Mouse (Mus musculus) ovary, postnatal 36 days (tissue): Measurements from ENCODE around the gene Ntn1.

Source experiments
- DNase-seq: peaks from one replicate; pipeline ENCODE4 v3.0.0; 2022; ENCODE audit warnings: low spot score, mixed read lengths

Gene Ntn1

DNA sequence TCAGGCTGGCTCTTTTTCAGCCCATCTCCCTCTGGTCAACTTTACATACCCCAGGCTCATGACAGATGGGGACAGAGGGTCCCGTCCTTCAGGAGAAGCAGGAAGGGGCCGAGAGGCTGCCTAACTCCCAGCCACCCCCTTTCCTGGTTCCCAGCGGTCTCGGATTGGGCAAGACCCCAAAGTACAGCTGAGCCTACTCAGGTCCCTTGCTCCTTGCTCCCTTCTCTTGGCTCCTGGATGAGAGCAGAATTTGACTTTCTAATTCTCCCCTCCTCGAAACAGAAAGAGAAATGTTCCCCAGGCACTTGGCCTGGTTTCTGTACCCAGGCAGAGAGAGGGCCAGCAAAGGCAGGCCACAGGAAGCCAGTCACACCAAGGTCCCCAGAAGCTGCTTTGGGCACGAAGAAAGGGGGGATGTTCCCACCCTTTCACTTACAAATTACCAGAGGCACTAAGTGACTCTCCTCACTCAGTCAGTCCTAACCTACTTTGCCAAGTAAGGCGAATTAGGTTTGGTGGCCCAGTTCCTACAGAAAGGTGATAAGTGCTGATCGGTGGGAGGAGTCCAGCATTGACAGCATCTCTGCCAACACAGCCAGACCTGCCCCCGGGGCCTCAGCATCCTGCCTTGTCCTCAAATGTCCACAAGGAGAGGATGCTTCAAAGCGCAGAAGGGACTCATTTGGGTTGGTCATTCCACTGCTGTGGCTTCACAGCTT lies 70.1 kb downstream of the Ntn1 start:
- no peak for DNase-seq

DNA sequence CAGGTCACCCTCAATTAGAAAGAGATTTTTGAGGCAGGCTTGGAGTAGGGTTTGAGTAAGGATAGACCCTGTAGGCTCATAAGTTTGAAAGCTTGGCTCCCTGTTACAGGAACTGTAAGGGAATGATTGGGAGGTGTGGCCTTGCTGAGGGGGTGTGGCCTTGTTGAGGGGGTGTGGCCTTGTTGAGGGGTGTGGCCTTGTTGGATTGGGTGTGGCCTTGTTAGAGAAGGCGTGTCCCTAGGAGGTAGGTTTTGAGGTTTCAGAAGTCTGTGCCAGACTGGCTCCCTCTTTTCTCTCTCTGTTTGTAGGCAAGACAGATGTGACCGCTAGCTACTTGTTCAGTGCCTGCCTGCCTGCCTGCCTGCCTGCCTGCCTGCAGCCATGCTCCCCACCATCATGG lies 75.8 kb downstream of the Ntn1 start:
- no peak for DNase-seq

DNA sequence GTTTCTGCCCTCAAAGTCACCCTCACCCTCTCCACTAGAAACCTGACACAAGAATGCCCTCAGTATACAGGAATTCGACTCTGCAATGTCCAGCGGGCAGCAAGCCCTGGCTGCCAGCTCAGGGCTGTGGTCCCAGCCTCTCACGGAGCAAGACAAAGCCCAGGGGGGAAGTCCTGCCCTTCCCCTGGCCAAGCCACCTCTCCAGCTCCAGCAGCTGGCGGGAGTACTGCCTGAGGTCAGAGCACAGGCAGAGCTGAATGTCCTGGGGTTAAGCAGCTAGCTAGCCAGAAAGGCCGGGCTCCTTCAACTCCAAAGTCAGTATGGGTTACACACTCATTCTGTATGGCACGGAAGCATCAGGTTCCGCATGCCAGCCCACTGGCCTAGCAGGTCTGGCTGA lies 79.2 kb downstream of the Ntn1 start:
- no peak for DNase-seq

DNA sequence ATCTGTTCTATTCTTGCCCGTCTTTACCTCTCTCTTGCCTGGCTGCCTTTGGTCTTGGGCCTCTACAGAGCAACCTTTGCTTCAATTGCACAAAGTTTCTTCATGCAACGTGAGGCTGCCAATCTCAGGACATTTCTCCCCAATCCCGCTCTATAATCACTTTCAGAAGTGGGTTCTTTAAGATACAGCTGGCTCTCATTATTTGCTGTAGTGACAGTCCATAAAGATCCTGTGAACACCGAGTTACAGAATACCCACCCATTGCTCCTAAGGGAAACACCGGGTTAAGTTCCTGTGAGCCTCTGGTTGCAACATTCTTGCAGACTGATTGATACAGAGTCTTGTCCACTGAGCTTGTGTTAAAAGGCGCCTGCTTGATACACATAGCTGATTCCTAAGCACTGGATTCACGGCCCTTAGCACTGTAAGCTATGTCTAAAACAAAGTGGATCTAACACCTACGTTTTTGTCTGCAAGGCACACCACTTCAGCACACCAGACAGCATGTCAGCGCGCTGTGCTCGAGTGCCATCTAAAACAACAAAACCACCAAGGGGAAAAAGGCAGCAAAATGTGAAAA lies 85.0 kb downstream of the Ntn1 start:
- DNase-seq: no peak

DNA sequence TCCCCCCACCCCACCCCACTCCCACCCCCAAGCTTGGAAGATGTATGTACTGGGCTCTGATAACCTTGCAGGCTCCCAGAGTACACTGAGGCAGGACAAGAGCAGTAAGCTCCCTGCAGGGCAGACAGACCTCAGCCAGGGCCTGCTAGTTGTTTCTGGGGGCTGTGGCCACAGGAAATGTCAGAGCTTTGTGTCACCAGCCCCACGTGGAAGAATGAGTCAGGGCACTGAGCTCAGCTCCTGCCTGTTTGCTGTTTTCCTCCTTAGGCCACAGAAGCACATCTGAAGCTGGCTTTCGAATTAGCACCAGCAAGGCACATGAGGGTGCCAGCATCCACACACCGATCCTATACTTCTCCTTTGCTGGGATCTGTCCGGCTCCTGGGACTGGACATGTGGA lies 86.8 kb downstream of the Ntn1 start:
- no peak for DNase-seq

DNA sequence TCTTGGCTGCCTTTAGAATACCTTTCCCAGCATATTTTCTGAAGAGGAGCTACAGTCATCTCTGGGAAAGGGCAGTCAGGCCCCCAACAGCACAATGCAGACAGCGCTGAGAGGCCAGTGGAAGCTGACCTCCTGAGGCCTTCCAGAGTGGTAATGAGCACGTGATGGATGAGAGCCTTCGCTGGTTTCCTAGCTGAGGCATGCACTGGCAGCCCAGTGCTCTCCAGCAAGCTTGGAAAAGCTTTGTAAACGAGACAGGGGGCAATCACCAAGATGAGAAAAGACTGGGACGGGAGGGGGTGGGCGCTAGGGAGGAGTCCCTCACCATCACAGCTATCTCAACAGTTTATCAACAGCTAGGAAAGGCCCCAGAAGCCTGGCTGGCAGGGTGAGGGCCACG lies 87.6 kb downstream of the Ntn1 start:
- DNase-seq: no peak

DNA sequence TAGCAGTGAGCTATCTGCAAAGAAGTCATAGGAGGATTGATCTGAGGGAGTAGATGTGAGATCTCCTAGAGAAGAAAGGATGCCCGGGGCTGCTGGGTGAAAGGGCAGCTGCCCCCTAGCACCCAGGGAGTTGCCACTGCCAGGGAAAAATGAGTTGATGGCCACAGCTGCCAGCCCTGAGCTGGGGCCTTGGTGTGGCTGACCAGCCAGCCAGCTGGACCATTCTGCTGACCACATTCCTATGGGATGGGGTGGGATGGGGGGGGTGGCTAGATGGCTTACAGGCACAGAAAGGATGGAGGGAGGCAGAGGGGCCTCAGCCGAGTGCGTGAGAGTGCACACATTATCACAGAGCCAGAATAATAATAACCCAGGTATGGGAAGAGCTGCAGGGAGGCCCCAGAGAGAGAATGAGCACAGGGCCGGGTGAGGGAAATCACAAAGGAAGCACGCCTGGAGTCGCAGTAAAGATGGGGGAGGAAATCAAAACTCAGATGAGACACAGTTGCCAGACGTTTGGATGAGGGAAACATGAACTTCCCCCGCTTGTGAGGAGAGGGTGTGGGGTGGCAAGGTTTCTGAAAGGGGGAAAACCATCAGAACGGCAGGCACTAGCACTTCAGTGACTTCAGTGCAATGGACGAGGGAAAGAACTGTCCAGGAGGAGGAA lies 91.6 kb downstream of the Ntn1 start:
- no peak for DNase-seq

DNA sequence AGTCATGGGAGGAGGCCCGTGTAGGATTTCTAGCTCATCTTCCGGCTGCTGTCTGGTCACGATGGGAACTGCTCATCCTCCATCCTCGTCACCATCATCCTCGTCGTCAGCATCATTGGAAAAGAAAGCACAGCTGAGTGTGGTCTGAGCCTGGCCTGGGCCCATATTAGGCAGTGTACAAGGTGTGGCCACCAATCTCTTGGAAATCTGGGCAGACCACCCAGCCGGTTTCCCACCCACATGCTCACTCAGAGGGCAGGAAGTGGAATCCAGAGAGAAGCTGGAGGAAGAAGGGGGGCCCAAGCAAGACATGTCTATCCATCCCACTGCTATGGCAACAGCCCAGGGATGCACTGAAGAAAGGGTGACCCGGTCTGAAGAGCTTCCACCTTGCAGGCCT lies 94.6 kb downstream of the Ntn1 start:
- no peak for DNase-seq

DNA sequence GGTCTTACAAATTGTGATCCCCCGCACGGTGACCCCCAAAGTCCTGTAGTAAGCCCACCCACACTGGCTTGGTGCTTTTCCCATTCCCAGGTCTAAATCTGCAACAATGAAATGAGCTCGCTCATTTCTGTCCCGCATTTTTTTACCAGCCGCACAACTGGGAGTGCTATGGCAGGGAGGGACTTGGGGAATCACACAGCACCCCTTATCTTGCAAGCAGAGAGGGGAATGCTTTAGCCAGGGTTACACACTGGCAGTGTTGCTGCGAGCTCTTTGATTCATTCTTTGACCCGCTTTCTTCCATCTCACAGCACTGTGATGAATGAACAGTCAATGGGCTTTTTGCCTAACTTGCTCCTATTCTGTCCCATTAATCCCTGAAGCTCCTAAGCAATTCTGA lies 98.3 kb downstream of the Ntn1 start:
- DNase-seq: no peak

DNA sequence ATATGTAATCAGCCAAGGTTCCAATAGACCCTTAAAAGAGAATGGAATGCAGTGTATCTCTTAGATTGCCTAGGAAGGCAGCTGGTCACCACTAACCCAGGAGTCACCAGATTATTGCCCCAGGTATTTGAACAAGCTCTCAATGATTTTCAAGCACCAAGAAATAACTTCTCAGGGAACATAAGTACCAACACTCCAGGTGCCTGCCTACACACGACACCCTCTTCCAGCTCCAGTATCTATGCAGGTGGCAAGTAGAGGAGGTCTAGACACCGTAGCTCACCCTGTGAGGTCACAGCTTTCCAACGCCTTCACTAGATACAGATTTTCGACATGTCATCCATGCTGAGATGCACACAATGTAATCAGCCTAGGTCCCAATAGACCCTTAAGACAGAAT lies 99.0 kb downstream of the Ntn1 start:
- DNase-seq: no peak

DNA sequence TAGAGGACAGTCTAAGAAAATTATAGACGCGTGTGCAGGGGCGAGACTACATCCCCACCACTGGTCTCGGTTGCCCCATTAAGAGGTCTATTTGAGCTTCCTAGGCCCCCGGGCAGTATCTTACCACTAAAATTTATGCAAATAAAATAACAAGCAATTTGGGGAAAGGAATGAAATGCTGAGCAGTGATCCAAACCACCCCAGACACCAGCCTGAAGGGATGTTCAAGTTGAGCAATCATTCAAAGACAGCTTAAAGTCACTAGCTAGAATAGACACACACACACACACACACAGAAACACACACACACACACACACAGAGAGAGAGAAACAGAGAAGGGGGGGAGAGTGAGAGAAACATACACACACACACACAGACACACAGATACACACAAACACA lies 105.1 kb downstream of the Ntn1 start:
- no peak for DNase-seq

DNA sequence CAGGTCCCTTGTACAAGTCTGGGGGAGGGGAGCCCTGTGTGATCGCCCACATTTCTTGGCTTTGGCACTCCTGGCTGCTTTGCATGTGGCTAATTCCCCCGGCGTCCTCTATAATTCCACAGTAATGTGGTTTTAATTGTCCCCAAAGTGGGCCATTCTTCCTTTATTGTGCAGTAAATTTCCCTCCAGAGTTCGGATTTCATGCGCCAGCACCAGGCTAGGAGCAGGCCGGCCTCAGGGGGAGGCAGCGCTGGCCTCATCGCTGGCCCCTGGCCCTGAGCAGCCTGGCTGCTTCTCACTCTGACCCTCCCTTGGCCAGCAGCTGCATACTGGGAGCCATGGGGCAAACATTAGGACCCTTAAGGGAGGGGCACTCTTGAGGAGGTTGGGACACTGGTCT lies 110.0 kb downstream of the Ntn1 start:
- DNase-seq: no peak

DNA sequence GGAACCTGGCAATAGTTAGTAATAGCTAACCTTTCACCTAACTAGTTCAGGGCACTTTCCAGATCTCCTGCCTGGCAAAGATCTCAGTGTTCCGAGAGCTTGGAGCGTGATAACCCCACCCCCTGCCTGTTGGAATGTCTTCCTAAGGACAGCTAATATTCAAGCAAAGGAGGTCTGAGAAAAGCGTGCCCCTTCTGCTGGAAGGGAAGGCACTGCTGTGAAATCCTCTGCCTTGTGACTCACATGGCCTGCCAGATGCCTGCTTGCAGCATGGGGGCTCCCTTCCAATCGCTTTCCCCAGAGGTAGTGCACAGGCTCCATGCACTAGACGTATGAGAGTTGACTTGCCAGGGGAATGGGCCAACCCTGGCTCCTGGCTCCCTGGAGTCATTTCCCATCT lies 113.3 kb downstream of the Ntn1 start:
- DNase-seq: no peak

DNA sequence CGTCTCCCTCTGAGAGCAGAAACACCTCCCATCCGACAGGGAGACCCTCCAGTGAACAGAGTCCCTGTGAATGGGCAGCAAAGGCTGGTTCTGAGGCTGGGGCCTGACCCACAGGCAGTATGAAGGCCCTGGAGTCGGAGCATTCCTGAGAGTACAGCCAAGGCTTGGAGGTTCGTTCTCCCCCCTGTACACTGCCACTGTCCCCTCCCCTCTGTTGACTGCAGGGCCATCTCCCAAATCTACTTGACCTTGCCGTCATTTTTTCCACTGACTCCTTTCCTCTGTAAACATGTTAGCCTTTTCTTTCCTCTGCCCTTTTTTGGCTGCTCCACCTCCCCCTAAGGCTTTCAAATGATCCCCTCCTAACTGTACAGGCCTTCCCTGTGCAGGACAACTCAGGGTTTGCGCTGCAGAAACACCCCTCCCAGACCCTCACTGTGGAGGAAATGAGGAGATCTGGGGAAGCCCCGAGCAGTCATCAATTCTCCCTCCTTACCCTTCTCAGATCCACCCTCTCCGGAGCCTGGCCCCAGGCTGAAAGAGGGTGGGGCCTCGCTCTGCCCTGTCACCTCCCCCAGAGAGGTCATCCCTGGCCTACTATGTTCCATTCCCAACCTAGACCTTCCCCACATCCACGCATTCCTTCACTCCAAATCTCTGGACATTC lies 114.3 kb downstream of the Ntn1 start:
- DNase-seq: no peak

DNA sequence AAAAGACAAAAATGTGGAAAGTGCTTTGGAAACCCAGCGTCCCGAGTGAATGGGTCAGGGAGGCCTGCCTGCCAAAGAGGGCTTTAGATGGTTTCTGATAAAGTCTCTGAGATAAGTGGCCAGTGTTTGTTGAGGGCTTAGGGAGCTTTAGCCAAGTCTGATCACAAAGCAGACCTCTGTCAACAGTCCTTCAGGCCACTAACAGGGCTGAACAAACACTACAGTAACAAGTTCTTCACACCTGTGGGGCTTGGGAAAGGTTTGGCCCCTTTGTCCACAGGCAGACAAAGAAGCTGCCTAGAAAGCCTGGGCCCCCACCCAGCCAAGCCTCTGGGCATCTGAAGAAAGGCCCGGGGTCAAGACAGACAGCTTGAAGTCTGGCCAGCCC lies 114.9 kb downstream of the Ntn1 start:
- DNase-seq: no peak

DNA sequence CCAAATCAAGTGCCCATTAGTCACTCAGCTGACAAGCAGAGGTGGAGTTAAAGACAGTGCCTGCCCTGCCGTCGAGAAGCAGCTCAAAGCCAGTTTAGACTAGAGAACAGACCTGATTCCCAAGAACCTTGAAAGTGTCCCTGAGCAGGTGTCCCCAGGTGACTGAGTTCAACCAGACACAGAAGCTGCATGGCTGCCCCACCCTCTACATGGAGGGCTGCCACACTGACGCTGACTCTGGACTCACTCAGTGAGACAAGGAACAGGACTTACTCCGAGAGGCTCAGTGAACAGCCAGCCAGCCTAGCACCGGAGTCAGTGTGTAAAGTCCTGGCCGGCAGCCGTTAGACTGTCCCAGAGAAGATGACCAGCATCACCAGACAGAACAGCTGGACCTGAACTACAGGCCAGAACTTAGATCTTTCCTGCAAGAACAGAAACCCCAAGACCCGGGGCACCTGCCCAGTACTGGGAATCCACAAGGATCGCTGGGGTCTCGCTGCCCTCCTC lies 120.6 kb downstream of the Ntn1 start:
- DNase-seq: no peak

DNA sequence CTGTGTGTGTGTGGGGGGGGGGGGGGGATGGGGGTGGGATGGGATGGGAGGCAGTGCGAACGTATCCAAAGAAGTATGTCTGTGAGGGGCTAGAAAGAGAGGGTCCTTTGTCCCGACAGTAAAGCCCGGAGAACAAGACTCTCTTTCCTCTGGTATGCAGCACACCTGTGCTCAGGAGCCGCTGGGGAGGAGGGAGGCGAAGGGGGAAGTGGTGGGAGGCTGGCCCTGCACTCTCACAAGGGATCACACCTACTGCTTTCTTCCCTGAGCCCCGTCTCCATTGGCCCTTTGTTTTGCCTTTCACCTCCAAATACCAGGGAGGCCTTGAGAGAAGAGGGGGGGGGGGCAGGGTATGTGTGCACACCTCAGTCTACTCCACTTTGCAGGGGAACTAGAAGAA lies 123.7 kb downstream of the Ntn1 start:
- no peak for DNase-seq

DNA sequence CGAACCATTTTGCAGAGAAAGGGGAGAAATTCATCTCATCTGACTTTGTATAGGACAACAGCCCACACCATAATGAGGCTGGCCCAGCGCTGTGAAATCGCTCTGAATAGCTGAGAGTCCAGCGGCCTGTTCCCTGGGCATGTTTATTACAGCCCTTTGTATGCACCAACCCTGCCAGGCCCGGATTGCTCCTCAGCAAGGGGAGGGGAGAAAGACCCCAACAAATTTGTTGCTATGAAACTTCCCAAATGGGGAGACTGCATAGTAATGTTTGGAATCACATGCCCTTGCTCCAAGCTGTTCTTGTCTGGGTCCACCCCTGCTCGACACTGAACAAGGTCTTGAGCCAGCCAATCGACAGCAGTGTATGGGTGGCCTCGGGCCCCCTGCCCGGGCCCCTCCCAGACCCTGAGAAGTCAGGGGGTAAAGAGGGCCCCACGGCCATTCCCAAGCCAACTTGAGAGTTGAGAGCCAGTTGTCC lies 126.3 kb downstream of the Ntn1 start:
- DNase-seq: no peak

DNA sequence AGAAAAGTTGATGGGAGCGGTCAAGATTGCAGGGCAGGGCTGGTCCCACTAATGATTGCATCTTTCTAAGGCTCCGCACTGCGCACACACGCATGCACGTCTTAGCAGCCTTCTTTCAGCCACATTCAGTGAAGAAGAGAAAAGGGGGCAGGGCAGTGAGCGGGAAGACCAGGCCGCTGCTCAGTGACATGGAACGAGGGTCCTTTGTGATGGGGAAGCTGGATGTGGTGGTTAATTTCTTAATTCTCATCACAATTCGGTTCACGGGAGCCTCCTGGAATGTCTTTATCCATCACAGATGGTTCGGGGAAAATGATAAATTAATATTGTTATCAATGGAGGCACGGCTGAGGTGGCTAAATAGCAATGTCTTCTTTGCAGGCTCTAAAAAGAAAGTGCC lies 126.8 kb downstream of the Ntn1 start:
- no peak for DNase-seq

DNA sequence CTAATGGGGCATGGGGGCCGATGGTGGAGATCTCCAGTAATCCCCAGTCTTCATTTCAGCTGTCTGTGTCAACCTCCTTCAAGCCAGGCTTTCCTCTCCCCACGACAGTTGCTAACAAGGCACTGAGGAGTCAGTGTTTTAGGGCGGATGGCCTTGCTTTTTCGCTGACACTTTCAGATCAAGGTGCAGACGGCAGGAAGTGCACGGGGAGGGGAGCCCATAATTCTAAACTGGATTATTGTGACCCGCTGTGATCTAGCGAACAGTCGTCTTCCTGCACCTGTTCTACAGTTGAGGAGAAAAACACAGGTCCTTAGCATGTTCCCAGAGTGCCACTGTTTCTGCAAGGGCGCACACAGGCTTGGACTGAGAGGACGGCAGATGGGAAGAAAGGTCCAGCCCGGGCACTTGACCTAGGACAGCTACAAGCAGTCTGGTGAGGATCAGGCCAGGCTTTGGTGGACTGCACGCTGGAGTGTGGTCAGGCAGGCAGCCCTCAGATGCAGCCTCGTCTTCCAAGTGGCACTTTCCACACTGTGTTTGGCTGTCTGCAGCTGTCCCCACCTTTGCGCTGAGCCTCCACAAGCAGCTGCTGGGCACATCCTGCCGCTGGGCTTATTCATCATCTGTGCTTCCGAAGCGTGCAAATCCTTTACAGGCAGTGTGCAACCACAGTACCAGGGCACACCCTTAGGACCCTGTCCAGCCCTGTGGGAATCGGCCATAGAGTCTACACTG lies 129.7 kb downstream of the Ntn1 start:
- no peak for DNase-seq

DNA sequence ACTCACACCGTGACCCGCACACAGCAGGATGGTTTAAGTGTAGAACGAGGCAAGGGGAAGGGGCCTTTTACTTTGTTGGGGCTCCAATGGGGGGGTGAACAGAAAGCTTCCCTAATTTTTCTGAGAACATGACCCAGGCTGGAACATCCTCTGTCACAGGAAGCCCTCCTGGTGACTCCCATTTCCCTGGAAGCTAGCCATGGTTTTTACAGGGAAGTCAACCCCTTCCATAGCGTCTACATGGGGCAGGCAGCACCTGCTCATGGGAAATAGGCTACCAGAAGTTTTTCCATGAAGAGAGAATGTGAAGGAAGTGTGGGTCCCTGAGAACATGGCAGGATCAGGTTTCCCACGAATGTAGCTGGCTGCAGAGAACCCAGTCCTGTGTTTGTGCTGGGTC lies 136.3 kb downstream of the Ntn1 start:
- DNase-seq: no peak

DNA sequence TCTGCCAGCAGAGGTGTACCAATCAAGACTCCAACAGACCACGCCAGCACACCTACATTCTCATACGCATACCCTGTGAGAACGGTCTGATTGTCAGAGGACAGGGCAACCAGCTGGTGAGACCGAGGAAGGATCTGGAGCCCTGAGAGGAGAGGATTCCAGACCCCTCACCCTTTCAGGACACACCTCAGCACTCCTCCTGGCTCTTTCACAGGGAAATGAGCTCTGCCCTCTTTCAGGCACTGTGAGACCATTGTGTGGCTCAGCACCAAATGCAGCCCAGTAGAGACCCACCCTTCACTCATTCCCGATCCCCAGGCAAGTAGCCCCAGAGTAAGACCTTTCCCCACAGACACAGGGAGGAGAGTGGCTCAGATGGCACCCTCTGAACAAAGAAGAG lies 137.5 kb downstream of the Ntn1 start:
- DNase-seq: no peak
